Mouse (Mus musculus): ENCODE results near the gene Tra2a. TPM values are rescaled to one million over a fixed set of nuclear protein-coding genes. Genes with fewer than 3 reads are reported as not detected.
A peak's percentile ranks its signal among the peaks of the same experiment; 100 is the strongest.

The Tra2a gene
- polyA plus RNA-seq, 1 experiment = 97.6 TPM

- no peak overlapping the region for H3K27ac ChIP-seq (ENCODE audit: insufficient read depth, low read length)
- no peaks in the 10 kb centered on the region for H3K4me1 ChIP-seq (ENCODE audit: control insufficient read depth, insufficient read depth, low read length)
- peak; percentile 4 to 30 for DNase-seq
- 2% methylated on average over 76 of the region's 76 CpGs for WGBS
- no peak overlapping the region for H3K4me3 ChIP-seq (replicated peaks; ENCODE audit: insufficient read depth, low read depth, low read length)
- peaks cover 31% of the 10 kb centered on the region; the same call in 1 of the 2 replicates for H3K27me3 ChIP-seq (ENCODE audit: control insufficient read depth, insufficient read depth, low read length)
- TF ChIP-seq POLR2A (IDR thresholded peaks at IDR 0.05; ENCODE audit: borderline replicate concordance, insufficient read depth, low read length) (no peak), CTCF (IDR thresholded peaks at IDR 0.05; ENCODE audit: borderline replicate concordance, insufficient read depth, low read depth, low read length) (no peak)
These were observed 49.5 kb downstream of the Tra2a start for GRCm38 (mm10) chr6:49214086-49214927.

- Histone ChIP-seq H3K27ac (ENCODE audit: insufficient read depth, low read length) (no peak overlapping the region), H3K27me3 (ENCODE audit: control insufficient read depth, insufficient read depth, low read length) (peaks cover 31% of the 10 kb centered on the region; the same call in 1 of the 2 replicates), H3K4me1 (ENCODE audit: control insufficient read depth, insufficient read depth, low read length) (no peaks in the 10 kb centered on the region), H3K4me3 (replicated peaks; ENCODE audit: insufficient read depth, low read depth, low read length) (no peak overlapping the region)
- WGBS = 2% methylated on average over 50 of the region's 50 CpGs
- DNase-seq = peak; percentile 9 to 23
- TF ChIP-seq CTCF (IDR thresholded peaks at IDR 0.05; ENCODE audit: borderline replicate concordance, insufficient read depth, low read depth, low read length) = no peak
- TF ChIP-seq POLR2A (IDR thresholded peaks at IDR 0.05; ENCODE audit: borderline replicate concordance, insufficient read depth, low read length) = no peak
These were observed 50.2 kb downstream of the Tra2a start for GRCm38 (mm10) chr6:49213581-49214085.

GRCm38 (mm10) chr6:49212931-49213580 is 50.8 kb downstream of the Tra2a start:
- TF ChIP-seq POLR2A (IDR thresholded peaks at IDR 0.05; ENCODE audit: borderline replicate concordance, insufficient read depth, low read length) = no peak
- no peak for TF ChIP-seq CTCF (IDR thresholded peaks at IDR 0.05; ENCODE audit: borderline replicate concordance, insufficient read depth, low read depth, low read length)
- peaks cover 26% of the 10 kb centered on the region; the same call in 1 of the 2 replicates for H3K27me3 ChIP-seq (ENCODE audit: control insufficient read depth, insufficient read depth, low read length)
- H3K27ac ChIP-seq (ENCODE audit: insufficient read depth, low read length) = no peak overlapping the region
- DNase-seq = no peak
- H3K4me1 ChIP-seq (ENCODE audit: control insufficient read depth, insufficient read depth, low read length) = no peaks in the 10 kb centered on the region
- no peak overlapping the region for H3K4me3 ChIP-seq (replicated peaks; ENCODE audit: insufficient read depth, low read depth, low read length)
- 11% methylated on average over 20 of the region's 20 CpGs for whole genome bisulfite sequencing

- H3K4me1 ChIP-seq (ENCODE audit: control insufficient read depth, insufficient read depth, low read length) = no peaks in the 10 kb centered on the region
- no peak overlapping the region for H3K4me3 ChIP-seq (replicated peaks; ENCODE audit: insufficient read depth, low read depth, low read length)
- DNase-seq = no peak
- peaks cover 20% of the 10 kb centered on the region; the same call in 1 of the 2 replicates for H3K27me3 ChIP-seq (ENCODE audit: control insufficient read depth, insufficient read depth, low read length)
- H3K27ac ChIP-seq (ENCODE audit: insufficient read depth, low read length) = no peak overlapping the region
- TF ChIP-seq CTCF (IDR thresholded peaks at IDR 0.05; ENCODE audit: borderline replicate concordance, insufficient read depth, low read depth, low read length) = no peak
- no peak for TF ChIP-seq POLR2A (IDR thresholded peaks at IDR 0.05; ENCODE audit: borderline replicate concordance, insufficient read depth, low read length)
- WGBS = 40% methylated on average over 4 of the region's 4 CpGs
These were observed 51.7 kb downstream of the Tra2a start for GRCm38 (mm10) chr6:49212141-49212540.

- TF ChIP-seq POLR2A (IDR thresholded peaks at IDR 0.05; ENCODE audit: borderline replicate concordance, insufficient read depth, low read length) (no peak), CTCF (IDR thresholded peaks at IDR 0.05; ENCODE audit: borderline replicate concordance, insufficient read depth, low read depth, low read length) (no peak)
- no peak overlapping the region for H3K4me3 ChIP-seq (replicated peaks; ENCODE audit: insufficient read depth, low read depth, low read length)
- no peak for DNase-seq
- WGBS = 56% methylated on average over 5 of the region's 5 CpGs
- peaks cover 20% of the 10 kb centered on the region; the same call in 1 of the 2 replicates for H3K27me3 ChIP-seq (ENCODE audit: control insufficient read depth, insufficient read depth, low read length)
- no peaks in the 10 kb centered on the region for H3K4me1 ChIP-seq (ENCODE audit: control insufficient read depth, insufficient read depth, low read length)
- H3K27ac ChIP-seq (ENCODE audit: insufficient read depth, low read length) = no peak overlapping the region
These were observed 52.2 kb downstream of the Tra2a start for GRCm38 (mm10) chr6:49211596-49211995.

- no peaks in the 10 kb centered on the region for H3K4me1 ChIP-seq (ENCODE audit: control insufficient read depth, insufficient read depth, low read length)
- no peak overlapping the region for H3K27ac ChIP-seq (ENCODE audit: insufficient read depth, low read length)
- no peak for TF ChIP-seq POLR2A (IDR thresholded peaks at IDR 0.05; ENCODE audit: borderline replicate concordance, insufficient read depth, low read length)
- TF ChIP-seq CTCF (IDR thresholded peaks at IDR 0.05; ENCODE audit: borderline replicate concordance, insufficient read depth, low read depth, low read length) = no peak
- H3K4me3 ChIP-seq (replicated peaks; ENCODE audit: insufficient read depth, low read depth, low read length) = no peak overlapping the region
- DNase-seq = no peak
- H3K27me3 ChIP-seq (ENCODE audit: control insufficient read depth, insufficient read depth, low read length) = peaks cover 14% of the 10 kb centered on the region; the same call in 1 of the 2 replicates
- WGBS = 34% methylated on average over 14 of the region's 14 CpGs
These were observed 53.7 kb downstream of the Tra2a start for GRCm38 (mm10) chr6:49209881-49210854.

GRCm38 (mm10) chr6:49208935-49209334 is 54.9 kb downstream of the Tra2a start:
- Histone ChIP-seq H3K27me3 (ENCODE audit: control insufficient read depth, insufficient read depth, low read length) (peaks cover 5% of the 10 kb centered on the region; the same call in 1 of the 2 replicates), H3K4me1 (ENCODE audit: control insufficient read depth, insufficient read depth, low read length) (no peaks in the 10 kb centered on the region), H3K4me3 (replicated peaks; ENCODE audit: insufficient read depth, low read depth, low read length) (no peak overlapping the region), H3K27ac (ENCODE audit: insufficient read depth, low read length) (no peak overlapping the region)
- DNase-seq = peak in 1 of 2 experiments; percentile 4
- 76% methylated on average over 5 of the region's 5 CpGs for WGBS
- no peak for TF ChIP-seq CTCF (IDR thresholded peaks at IDR 0.05; ENCODE audit: borderline replicate concordance, insufficient read depth, low read depth, low read length)
- no peak for TF ChIP-seq POLR2A (IDR thresholded peaks at IDR 0.05; ENCODE audit: borderline replicate concordance, insufficient read depth, low read length)

Measured in cerebellum, adult 2 months (tissue).